Mouse (Mus musculus) urinary bladder, adult 18-20 months (tissue): Measurements from ENCODE around the gene Cep68.
"Not testable (repeated sequence)": the region's sequence is repeated elsewhere in the genome, so short reads cannot be mapped to it uniquely, and the experiment has no call there.

ENCODE experiments used
- DNase-seq, 2 experiments: peaks; one replicate each; pipeline ENCODE4 v3.0.0; 2022; ENCODE audit warnings: low spot score in 2 of 2, mixed read lengths in 2 of 2

Cep68 gene

DNA sequence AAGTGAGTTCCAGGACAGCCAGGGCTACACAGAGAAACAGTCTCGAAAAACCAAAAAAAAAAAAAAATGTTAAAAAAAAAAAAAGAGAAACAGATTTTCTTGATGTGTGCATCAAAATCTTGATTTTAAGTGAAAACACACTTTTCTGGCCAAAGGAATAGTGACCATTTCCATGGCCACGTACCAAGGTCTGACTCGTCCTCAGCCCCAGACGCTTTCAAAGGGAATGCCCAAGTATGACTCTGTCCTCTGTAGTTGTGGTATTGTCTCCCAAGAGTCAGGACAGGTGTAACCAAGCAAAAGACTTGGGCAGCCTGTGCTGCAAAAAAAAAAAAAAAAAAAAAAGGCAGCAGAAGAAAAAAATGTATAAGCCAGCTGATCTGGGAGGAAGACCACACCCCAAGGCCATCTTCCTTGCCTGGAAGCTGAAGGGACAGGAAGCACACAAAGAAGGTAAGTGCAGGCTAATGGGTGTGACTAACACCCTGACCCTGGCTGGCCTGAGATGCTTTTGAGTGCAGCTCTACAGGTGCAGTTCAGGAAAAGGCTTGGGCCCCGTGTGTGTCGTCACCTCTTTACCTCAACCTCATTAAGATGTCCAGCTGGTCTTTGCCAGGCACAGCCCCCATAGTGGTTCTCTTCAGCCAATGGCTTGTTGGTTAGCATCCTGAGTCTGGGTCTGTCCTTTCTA lies 6.7 kb downstream of the Cep68 start:
- DNase-seq: no peak

DNA sequence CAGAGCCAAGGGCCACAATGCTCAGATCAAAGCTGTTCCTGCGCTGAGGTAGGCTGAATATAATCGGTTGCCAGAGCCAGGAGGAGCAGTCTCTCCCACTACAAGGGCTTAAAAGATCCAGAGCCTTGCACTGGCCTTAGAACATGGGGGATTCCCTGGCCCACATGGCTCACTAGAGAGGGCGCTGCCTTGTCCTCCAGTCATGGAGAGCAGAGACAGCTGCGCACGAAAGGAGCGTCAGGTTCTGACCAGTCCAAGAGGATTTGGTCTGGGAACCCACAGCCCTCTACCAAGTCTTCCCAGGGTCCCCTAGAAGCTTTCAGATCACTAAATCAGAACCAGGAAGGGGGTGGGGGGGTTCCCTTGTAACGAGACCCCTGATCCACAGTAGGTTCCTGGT lies 7.9 kb downstream of the Cep68 start:
- no peak for DNase-seq

DNA sequence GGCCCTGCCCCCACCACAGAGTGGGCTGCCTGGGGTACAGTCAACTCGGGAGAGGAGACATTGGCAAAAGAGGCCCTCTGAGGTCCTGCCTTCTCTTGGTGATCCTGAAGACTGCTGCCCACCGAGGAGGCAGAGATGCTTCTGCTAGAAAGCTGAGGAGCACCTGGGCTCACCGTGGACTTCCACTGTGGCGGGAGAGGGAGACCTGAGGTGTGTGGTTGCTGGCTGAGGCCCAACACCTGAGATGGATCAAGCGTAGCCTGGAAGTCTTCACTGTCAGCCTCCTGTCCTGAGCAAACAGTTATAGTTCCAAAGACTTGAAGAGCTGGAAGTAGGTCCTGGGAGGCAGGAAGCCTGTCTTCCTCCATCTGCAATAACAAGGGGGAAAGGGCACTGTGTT lies 8.9 kb downstream of the Cep68 start:
- DNase-seq: no peak

- DNase-seq: no peak
Observed at GRCm38 (mm10) chr11:20239279-20239861, 9.9 kb downstream of the Cep68 start.

GRCm38 (mm10) chr11:20237976-20238375 lies 11.3 kb downstream of the Cep68 start:
- no peak for DNase-seq

DNA sequence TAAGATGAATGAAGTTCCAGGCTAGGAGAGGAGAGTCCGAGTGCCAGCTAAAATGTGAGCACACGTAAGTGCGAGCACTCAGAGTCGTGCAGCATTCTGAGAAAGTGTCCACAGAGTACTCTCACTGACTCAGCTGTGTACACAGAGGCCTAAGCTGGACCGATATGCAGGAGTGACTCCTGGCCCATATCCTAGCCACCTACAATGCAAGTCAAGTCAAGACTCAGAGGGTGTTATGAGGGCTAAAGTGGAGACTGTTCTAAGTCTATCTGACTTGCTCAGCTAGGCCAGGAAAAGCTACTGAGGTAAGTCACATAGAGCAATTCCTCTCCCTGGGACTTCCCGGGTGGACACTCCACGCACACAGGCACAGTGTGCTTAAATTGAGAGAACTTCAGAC lies 12.2 kb downstream of the Cep68 start:
- DNase-seq: peak in 1 of 2 experiments; percentile 50

- DNase-seq: no peak
Observed at GRCm38 (mm10) chr11:20234233-20234632, 15.0 kb downstream of the Cep68 start.

DNA sequence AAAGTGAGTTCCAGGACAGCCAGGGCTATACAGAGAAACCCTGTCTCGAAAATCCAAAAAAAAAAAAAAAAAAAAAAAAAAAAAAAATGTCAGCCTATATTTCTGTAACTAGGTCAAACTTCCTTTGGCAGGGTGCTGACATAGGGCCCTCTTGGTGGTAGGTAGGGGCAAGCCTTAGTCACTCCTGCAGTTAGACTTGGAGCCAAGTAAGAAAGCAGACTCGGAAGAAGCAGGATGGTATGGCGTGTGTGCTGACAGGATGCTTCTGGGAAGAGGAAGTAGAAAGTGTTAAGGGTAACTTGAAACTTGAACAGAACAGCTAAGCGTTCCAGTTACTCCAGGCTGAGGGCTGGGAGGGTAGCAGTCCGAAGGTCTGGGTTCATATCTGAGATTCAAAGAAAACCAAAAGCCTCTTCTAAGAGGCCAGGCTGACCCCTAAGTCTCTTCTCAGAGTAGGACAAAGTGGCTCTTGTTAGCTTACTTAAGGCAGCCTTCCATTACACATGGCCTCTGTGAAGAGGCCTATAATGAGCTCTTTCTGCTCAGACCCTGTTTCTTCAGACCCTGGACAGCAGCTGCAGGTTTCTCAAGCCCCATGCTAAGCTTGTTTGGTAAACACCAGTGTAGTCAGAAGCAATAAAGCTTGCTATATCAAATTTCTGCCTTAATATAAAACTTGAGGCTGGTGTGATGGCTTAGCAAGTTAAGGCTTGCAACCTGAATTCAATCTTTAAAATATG lies 17.0 kb downstream of the Cep68 start:
- no peak for DNase-seq

DNA sequence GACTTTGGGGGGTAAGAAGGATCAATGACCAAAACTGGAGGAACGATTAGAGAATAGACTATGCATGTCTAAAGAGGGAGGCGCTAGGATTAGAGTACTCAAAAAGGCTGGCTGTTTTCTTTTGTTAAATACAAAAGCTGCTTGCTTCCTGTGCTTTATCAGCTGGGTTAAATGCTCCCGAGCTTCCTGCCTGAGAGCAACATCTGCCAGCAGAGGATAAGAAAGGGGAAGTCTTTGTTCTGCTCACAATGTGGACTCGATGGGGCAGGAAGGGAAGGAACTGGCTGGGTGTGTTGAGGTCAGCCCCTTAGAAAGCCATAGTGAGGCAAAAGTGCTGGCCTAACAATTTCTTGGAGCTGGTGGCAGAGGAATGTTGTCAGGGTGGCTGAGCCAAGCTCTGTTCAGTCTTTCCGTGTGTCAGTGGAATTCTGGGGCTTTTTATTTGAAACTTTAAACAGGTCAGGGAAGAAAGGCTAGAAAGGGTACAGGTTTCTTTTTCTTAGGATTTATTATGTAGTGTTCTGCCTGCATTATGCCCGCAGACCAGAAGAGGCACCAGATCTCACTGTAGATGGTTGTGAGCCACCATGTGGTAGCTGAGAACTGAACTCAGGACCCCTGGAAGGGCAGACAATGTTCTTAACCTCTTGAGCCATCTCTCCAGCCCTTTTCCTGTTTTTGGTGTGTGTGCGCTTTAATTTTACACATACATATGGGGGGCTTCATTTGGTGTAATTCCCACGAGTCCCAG lies 17.9 kb downstream of the Cep68 start:
- no peak for DNase-seq

DNA sequence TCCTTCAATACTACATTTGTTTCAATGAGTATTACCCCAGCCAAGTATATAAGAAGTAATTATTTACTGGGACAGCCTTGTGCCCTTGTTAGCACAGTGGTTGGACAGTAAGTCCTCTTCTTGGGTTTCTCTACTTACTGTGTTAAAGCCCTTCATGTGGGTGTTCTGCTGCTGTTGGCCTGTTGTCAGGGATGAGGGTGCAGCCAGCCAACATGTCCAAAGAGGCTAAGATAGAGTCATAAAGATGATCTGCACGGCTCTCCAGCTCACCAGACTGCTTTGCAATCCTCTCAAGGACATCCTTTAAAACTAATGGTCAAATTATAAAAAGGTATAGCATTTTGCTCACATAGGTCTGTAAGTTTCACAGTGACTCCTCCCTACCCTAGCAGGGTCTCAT lies 18.9 kb downstream of the Cep68 start:
- DNase-seq: no peak

- DNase-seq: no peak
Observed at GRCm38 (mm10) chr11:20229311-20229710, 19.9 kb downstream of the Cep68 start.

- DNase-seq: no peak
Observed at GRCm38 (mm10) chr11:20228666-20229065, 20.6 kb downstream of the Cep68 start.

GRCm38 (mm10) chr11:20225938-20226337 lies 23.3 kb downstream of the Cep68 start:
- DNase-seq: no peak

- DNase-seq: no peak
Observed at GRCm38 (mm10) chr11:20224196-20224595, 25.0 kb downstream of the Cep68 start.

DNA sequence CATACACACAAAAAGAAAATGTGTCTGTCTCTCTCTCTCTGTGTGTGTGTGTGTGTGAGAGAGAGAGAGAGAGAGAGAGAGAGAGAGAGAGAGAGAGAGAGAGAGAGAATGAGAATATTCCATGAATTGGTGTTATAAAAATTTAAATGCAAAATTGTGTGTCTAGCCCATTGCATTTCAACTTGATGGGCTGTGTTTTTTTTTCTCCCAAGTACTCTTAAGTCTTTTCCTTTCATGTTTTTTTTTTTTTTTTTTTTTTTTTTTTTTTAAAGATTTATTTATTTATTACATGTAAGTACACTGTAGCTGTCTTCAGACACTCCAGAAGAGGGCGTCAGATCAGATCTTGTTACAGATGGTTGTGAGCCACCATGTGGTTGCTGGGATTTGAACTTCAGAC lies 27.6 kb downstream of the Cep68 start:
- not testable (repeated sequence) for DNase-seq

GRCm38 (mm10) chr11:20217227-20217626 lies 32.0 kb downstream of the Cep68 start:
- DNase-seq: no peak

DNA sequence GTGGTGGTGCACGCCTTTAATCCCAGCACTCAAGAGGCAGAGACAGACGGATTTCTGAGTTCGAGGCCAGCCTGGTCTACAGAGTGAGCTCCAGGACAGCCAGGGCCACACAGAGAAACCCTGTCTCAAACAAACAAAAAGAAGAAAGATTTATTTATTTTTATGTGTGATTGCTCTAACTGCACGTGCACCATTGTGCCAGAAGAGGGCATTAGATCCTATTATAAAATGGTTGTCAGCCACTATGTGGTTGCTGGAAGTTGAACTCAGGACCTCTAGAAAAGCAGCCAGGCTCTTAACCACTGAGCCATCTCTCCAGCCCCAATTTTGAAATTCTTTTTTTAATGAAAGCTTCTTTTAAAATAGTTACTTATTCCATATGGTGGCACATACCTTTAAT lies 32.8 kb downstream of the Cep68 start:
- DNase-seq: no peak

DNA sequence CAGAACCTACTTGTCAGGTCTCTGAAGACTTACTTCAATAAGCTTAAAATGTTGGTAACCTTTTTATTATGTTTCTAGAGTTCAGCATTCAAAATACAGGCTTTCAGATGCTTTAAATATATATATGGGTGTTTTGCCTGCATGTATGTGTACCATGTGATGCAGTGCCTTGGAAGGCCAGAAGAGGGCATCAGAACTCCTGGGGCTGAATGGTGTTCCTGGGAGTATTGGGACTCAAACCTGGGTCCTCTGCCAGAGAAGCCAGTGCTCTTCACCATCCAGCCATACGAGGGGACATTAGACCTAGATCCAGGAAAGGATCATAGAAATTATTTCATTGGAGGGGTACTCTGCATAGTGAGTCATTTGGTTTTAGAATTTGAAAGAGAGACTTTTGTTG lies 34.5 kb downstream of the Cep68 start:
- no peak for DNase-seq

DNA sequence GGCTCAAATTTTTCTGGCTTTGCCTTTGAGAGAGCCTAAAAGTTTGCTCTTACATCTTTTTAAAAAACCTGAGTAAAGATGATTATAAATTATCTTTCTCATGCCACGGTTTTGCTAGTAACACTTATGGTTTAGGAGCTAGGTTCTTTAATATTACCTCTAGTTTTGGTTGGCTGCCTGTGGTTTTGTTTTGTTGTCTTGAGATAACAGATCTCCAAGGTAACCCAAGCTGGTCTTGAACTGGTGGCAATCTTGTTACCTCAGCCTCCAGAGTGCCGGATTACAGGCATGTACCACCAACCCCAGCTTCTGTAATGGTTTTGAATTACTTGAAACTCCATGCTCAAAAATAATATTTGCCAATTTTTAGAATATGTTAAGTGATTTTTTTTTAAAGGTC lies 37.4 kb downstream of the Cep68 start:
- DNase-seq: no peak

DNA sequence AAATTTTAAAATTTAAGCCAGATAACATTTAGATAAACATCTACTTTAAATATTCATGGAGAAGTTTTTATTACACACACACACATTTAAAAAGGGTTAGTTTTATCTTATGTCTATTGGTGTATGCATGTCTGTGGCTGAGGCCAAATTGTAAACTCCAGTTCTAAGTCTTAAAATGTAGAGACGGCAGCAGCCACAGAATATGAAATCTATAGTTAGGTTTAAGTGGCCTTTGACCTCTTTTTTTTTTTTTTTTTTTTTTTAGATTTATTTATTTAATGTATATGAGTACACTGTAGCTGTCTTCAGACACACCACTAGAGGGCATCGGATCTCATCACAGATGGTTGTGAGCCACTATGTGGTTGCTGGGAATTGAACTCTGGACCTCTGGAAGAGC lies 41.6 kb downstream of the Cep68 start:
- no peak for DNase-seq

- DNase-seq: no peak
Observed at GRCm38 (mm10) chr11:20206626-20207223, 42.5 kb downstream of the Cep68 start.

DNA sequence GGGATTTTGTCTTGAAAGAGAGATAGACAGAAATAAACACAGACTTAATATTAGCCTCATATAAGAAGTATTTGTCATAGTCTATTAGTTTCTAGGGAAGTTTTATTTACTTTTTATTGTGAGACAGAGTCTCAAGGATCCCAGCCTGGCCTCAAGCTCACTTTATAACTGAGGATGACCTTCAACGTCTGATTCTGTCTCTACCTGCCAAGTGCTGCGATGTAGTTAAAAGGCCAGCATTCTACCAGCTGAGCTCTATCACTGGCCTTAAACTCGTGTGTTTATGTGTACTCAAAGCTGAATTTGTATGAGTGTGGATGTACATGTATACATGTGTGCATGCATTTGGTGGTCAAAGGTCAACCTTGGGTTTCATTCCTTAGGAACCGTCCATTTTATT lies 43.7 kb downstream of the Cep68 start:
- no peak for DNase-seq
